Mouse (Mus musculus) cortical plate, adult 2 months (tissue): ENCODE data around the gene Stat5b.

Experiments
- CTCF ChIP-seq: fragments of 200-500 bp; IDR thresholded peaks from 2 replicates; pipeline ENCODE4 v1.5.1; 2011; ENCODE audit warnings: mild to moderate bottlenecking, control low read depth, low read length; ENCODE audit not compliant: insufficient read depth; ENCODE audit errors: extremely low read depth
- POLR2A ChIP-seq: fragments of 200-500 bp; IDR thresholded peaks from 2 replicates; pipeline ENCODE4 v1.6.1; 2011; ENCODE audit warnings: mild to moderate bottlenecking, low read length, control low read depth; ENCODE audit not compliant: insufficient read depth; ENCODE audit errors: extremely low read depth

- no peak for TF ChIP-seq CTCF
- no peak for TF ChIP-seq POLR2A
These were observed 20.8 kb downstream of the Stat5b start for GRCm38 (mm10) chr11:100829691-100830090.
